8 mouse cellular contexts compared by ENCODE assay signal in the genomic region with DNA sequence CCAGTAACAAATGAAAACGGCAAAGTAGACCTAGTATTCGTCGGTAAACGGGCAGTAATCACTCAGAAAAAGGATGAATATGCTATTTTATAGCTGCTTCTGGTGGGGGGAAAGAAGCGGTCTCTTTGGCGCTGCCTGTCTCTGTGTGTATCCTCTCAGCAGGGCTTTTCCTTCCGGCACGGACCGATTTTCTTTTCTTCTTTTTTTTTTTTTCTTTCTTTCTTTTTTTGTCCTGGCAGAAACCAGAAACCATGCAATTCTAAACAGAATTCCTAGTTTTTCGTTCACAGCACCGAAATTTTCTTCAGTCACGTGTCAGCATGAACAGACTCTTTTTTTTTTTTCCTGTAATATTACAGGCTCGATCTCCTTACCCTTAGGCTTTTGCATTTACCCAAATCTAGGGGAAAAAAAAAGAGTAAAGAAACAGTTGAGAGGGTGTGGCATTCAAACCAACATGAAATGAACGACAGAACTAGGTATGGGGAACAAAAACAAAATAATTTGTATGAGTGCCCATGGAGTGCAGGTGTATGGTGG. TPM values are rescaled to one million over a fixed set of nuclear protein-coding genes. Genes with fewer than 3 reads are reported as not detected.
DNase-seq lines count a peak whose midpoint lies in the region; ATAC-seq lines count a peak whose summit lies in the region.

No protein-coding gene starts in this region.

- peak overlapping the region; percentile 99 for H3K9ac ChIP-seq in forebrain, embryonic 12.5 days
- H3K9ac ChIP-seq in limb, embryonic 12.5 days (replicated peaks), result peak overlapping the region; percentile 97
- H3K9ac ChIP-seq in stomach, embryonic 15.5 days, result peak overlapping the region; percentile 93; the same call in 1 of the 2 replicates

- DNase-seq in 416B (ENCODE audit: low read depth), result peak; percentile 33
- DNase-seq in frontal cortex, postnatal 25 days (ENCODE audit: low spot score in 2 of 2), result no peak
- no peak for DNase-seq in retina, postnatal 1 day

- no peak for ATAC-seq in erythroblast, adult 5-6 weeks (replicated peaks; ENCODE audit: low FRiP score, poor library complexity, severe bottlenecking)
- ATAC-seq in forebrain, embryonic 12.5 days (ENCODE audit: low FRiP score), result 0 out of 2 replicates have a peak, but pooled peaks have one; percentile 0
- ATAC-seq in limb, embryonic 12.5 days (ENCODE audit: insufficient number of reproducible peaks, insufficient read depth, low FRiP score, low TSS enrichment, low read depth), result no peak
- no peak for ATAC-seq in stomach, embryonic 15.5 days (ENCODE audit: insufficient read depth, low FRiP score, low read depth)

- no peaks in the 10 kb centered on the region for H3K36me3 ChIP-seq in erythroblast, embryonic 14.5 days (ENCODE audit: control insufficient read depth)
- no peaks in the 10 kb centered on the region for H3K36me3 ChIP-seq in forebrain, embryonic 12.5 days (replicated peaks)
- no peaks in the 10 kb centered on the region for H3K36me3 ChIP-seq in limb, embryonic 12.5 days
- H3K36me3 ChIP-seq in stomach, embryonic 15.5 days, result no peaks in the 10 kb centered on the region

- H3K9me3 ChIP-seq in erythroblast, embryonic 14.5 days (ENCODE audit: control insufficient read depth, low read length), result no peaks in the 10 kb centered on the region
- H3K9me3 ChIP-seq in forebrain, embryonic 12.5 days, result no peaks in the 10 kb centered on the region
- no peaks in the 10 kb centered on the region for H3K9me3 ChIP-seq in limb, embryonic 12.5 days
- no peaks in the 10 kb centered on the region for H3K9me3 ChIP-seq in stomach, embryonic 15.5 days

- H3K4me1 ChIP-seq in erythroblast, embryonic 14.5 days (ENCODE audit: control insufficient read depth), result peaks cover 41% of the 10 kb centered on the region
- H3K4me1 ChIP-seq in forebrain, embryonic 12.5 days, result peaks cover 20% of the 10 kb centered on the region
- H3K4me1 ChIP-seq in limb, embryonic 12.5 days (replicated peaks), result peaks cover 11% of the 10 kb centered on the region
- no peaks in the 10 kb centered on the region for H3K4me1 ChIP-seq in stomach, embryonic 15.5 days

- 3% methylated on average over 14 of the region's 14 CpGs for WGBS in forebrain, embryonic 12.5 days
- WGBS in limb, embryonic 12.5 days, result 3% methylated on average over 14 of the region's 14 CpGs
- WGBS in stomach, embryonic 15.5 days, result 3% methylated on average over 14 of the region's 14 CpGs

- H3K4me2 ChIP-seq in forebrain, embryonic 12.5 days, result peak overlapping the region; percentile 75
- H3K4me2 ChIP-seq in limb, embryonic 12.5 days, result peak overlapping the region; percentile 80
- peak overlapping the region; percentile 89 for H3K4me2 ChIP-seq in stomach, embryonic 15.5 days

- H3K27me3 ChIP-seq in erythroblast, embryonic 14.5 days (ENCODE audit: control insufficient read depth), result peaks cover 44% of the 10 kb centered on the region
- H3K27me3 ChIP-seq in forebrain, embryonic 12.5 days, result peaks cover 4% of the 10 kb centered on the region; the same call in 1 of the 2 replicates
- no peaks in the 10 kb centered on the region for H3K27me3 ChIP-seq in limb, embryonic 12.5 days
- no peaks in the 10 kb centered on the region for H3K27me3 ChIP-seq in stomach, embryonic 15.5 days (replicated peaks)

- H3K27ac ChIP-seq in forebrain, embryonic 12.5 days, result peak overlapping the region; percentile 99
- peak overlapping the region; percentile 99 for H3K27ac ChIP-seq in limb, embryonic 12.5 days
- H3K27ac ChIP-seq in stomach, embryonic 15.5 days, result peak overlapping the region; percentile 95; the same call in 1 of the 2 replicates

- H3K4me3 ChIP-seq in erythroblast, embryonic 14.5 days (replicated peaks), result peak overlapping the region; percentile 95
- H3K4me3 ChIP-seq in forebrain, embryonic 12.5 days (replicated peaks), result peak overlapping the region; percentile 91
- peak overlapping the region; percentile 80 for H3K4me3 ChIP-seq in limb, embryonic 12.5 days (replicated peaks)
- peak overlapping the region; percentile 94 for H3K4me3 ChIP-seq in stomach, embryonic 15.5 days (replicated peaks)

RNA-seq across cellular contexts. Expression of gene Zdhhc17, which starts 1.4 kb away (rescaled TPM):
- polyA plus RNA-seq in erythroblast, embryonic 14.5 days (2012), result 0.05 TPM in 1 of 2 replicates, not detected in the other
- 19.9 and 54.4 TPM in 2 replicates for total RNA-seq in erythroblast, adult 5-6 weeks (2015; ENCODE audit: low replicate concordance)
- 15.8 and 18.3 TPM in 2 replicates for total RNA-seq in erythroblast, adult 5-6 weeks (2017; ENCODE audit: low replicate concordance)
- polyA plus RNA-seq in forebrain, embryonic 12.5 days (2016; fragmentation: Nextera tagmentation; extraction: Ambion mirVana), result 40.2 and 45.2 TPM in 2 replicates
- polyA plus RNA-seq in limb, embryonic 12.5 days (2016; fragmentation: Nextera tagmentation; extraction: Ambion mirVana), result 32.6 and 34.9 TPM in 2 replicates
- 17.5 and 17.6 TPM in 2 replicates for polyA plus RNA-seq in stomach, embryonic 15.5 days (2015; fragmentation: Nextera tagmentation; extraction: Ambion mirVana)

Comparison
In these comparisons a context has a peak if more than half of its experiments do, and no peak if none do; other contexts are left out.
1. RNA of gene Zdhhc17, which starts 1.4 kb away (polyA plus RNA-seq): 40.2 to 45.2 TPM in forebrain, embryonic 12.5 days, 32.6 to 34.9 TPM in limb, embryonic 12.5 days and 17.5 to 17.6 TPM in stomach, embryonic 15.5 days; 0.05 TPM in erythroblast, embryonic 14.5 days; every median in the first group is over 10 times any median in the second.
2. Peak in every context shown above with its lines, with median percentiles within 50 percentile points of each other: H3K4me3 ChIP-seq, H3K27ac ChIP-seq, H3K4me2 ChIP-seq and H3K9ac ChIP-seq.